Mouse (Mus musculus) ovary, adult 18-20 months (tissue): ENCODE measurements around the gene Rft1.

Experiments used
- DNase-seq: peaks from one replicate; pipeline ENCODE4 v3.0.0; 2022; ENCODE audit warnings: low spot score, mixed read lengths

Gene Rft1

DNA sequence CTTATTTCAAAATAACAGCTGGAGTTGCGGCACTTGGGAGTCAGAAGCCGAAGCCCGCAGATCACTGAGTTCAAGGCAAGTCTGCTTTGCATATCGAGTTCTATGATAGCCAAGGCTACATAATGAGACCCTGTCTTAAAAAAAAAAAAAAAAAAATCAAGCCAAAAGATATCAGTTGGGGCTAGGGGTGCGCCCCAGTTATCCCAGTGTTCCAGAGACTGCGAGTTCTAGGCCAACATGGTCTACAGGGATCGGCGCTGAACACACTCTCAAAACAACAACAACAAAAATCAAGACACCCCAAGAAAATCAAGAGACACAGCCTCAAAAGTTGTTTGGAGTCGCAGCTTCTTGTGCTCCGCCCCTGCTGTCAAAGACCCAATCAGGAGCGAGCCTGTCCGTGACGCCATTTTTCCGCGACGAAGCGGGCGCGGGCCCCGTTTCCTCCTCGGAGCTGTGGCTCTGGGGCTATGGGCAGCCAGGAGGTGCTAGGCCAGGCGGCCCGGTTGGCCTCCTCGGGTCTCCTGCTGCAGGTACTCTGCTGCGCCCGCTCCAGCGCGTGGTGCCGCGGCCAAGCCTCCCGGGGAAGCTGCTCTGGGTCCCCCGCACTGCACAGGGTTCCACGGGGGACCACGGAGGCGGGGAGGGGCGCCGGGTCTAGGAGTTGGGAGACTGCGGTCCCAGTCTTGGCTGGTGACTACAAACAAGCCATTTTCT, at the start of gene Rft1:
Gene Rft1, plus strand, starts transcription at position 418 of the 717 bp plus-strand sequence.
- peak; percentile 93 for DNase-seq

DNA sequence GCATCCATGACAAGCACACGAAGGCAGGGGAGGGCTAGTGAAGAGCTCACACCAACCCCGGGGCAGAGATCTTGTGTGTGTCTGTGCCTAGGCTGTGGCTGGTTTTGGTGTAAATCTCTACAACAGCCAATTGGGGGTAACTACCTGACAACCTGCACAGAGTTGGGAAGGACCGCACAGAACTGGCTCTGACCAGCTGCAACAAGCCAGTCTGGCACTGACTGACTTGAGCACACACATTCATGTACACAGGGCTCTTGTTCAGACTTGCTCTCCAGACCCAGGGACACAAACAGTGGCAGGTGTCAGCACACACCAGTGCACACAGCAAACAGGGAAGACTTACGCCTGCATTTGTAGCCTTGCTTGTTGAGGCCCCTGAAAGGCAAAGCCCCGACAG, 47.3 kb upstream of the Rft1 start:
- no peak for DNase-seq

DNA sequence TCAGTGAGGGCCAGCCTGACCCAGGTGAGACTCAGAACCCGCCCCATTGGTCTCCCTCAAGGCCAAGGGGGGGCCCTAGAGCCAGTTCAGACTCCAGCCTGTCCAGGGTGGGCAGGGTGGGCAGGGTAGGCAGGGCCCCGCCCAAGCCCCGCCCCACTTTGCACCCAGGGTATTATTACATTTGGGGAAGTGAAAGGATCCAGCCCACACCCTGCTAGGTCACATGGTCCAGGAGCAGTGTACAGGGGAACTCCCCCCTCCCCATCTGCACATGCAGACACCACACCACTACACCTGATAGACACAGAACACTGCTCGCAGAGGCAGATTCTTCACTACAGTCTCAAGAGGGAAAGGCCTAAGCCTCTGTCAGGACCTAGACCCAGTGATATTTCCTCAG, 46.5 kb upstream of the Rft1 start:
- no peak for DNase-seq

DNA sequence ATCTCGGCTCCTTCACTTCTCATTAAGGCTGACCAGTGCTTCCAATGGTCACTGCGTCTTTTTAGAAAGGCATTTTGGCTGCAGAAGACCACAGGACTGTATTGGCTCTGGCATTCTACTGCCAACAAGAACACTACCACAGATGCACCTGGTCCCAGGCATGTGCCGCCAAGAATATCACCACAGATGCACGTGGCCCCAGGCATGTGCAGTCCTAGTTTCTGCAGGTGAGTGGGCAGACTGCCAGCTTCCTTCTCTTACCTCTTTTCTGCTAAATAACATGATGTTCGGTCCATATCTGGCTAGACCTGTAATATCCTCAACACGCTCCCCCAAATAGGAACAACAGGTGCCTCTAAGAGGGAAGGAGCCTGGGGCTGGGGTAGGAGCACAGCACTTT, 46.0 kb upstream of the Rft1 start:
- DNase-seq: no peak

DNA sequence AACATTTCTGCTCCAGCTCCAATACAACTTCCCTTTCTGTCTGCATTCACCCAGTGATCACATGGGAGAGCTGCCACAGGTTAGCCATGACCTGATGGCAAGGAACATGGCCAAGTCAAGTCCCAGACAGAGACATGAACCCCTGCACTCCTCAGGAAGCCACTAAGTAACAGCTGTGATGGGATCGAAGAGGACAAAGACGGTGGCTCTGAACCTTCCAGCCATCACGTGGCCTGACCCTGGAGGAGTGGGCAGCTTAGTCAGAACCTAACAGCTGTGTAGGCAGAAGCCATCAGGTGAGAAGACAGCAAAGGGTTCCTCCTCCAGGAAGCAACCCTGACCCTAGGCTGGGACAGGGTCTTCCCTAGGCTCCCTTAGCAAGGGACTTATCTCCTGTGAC, 44.7 kb upstream of the Rft1 start:
- DNase-seq: no peak

DNA sequence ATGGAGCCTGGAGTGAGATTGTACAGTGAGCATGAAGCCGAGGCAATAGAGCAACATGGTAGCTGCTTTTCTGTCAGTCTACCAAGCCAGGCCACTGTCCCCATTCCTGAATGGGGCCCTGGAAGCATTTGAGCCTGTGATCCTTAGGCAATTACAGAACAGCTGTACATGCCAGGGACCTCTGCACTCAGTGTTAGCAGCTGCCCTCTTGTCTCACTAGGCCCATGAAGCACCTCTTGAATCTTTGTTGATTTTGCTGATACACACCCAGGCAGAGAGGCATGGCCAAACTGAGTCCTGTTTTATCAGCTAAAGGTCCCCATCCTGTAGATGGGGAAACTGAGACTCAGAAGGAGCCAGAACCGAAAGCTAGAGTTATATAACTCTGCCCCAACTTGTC, 43.9 kb upstream of the Rft1 start:
- DNase-seq: no peak

DNA sequence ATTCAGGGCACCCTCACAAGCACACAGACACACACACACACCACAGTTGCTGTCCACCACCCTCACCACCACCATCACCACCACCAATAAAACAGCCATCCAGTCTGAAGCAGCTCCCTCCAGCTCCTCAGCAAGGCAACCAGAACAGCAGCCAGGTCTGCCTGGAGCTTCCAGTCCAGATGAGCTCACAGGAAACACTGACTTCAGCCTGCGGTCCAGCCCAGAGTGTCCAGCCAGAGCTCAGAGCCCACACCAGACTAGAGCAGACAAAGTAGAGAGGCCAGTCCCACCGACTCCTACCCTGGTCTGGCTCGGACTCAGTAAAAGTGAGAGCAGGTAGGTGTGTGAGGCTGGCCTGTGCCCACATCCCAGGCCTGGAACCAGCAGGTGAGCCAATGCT, 43.2 kb upstream of the Rft1 start:
- DNase-seq: no peak

DNA sequence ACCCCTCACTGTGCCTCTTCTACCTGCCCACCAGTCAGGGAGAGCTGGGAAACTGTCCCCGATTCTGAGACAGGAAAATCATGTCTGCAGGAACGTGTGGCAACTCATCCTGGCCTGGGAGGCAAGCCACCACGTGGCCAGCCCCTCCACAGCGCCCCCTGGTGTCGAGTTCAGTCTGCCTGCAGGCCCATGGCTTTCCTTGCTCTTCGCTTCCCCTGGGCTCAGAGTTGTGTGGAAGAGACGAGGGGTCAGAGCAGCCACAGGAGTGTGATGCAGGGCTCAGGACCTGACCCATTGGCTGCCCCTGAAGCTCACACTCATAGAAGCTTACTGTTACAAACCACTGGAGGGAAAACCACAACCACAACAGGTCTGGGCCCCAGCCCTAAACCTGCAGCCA, 41.6 kb upstream of the Rft1 start:
- DNase-seq: peak; percentile 48

DNA sequence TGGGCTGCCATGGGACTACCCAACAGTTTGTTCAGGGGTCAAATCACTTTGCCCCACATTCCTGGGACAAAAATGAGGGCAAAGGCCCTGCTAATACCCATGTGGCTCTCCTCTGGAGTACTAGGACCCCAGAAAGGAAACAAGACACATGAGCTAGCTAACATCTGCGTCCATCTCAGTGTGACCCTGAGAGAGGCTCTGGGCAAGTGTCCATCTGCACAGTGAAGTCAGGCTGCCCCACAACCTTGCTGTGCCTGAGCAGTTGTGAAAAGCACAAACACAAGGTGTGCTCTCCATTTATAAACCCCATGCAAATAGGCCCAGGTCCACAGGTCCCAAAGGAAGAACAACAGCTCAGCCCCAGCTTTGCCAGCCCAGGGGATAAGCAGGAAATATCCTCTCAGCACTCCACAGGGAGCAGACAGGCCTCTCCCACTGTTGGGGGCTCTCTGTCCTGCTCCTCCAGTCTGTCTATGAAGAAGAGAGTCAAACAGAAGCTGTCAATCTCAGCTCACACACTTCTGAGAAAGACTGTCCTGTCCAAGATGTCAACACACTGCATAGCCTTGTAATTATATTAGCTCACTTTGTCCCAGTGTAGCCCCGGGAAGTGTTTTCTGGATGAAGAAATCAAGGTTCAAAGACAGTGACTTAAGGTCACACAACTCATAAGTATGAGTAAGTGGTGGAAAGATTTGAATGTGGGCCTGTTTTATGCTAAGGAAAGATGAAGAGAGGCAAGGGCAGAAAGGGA, 41.0 kb upstream of the Rft1 start:
- peak; percentile 49 for DNase-seq

DNA sequence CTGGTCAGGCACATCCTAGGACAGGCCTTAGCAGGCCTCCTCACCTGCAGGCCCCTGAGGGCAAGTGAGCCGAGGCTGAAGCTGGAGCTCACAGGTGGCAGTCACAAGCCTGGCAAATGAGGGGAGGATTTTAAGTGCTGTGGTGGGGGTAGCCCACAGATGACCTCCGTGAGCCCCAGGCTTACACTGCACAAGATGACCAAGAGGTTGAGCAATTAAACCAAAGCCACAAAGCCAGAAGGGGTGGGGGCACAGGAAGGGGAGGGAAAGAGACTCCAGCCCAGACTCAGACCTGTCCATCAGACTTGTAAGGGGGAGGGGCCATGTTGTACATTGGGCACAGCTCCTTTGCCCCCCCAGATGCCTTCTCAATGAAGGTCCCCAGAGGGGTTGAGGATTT, 37.4 kb upstream of the Rft1 start:
- DNase-seq: no peak

DNA sequence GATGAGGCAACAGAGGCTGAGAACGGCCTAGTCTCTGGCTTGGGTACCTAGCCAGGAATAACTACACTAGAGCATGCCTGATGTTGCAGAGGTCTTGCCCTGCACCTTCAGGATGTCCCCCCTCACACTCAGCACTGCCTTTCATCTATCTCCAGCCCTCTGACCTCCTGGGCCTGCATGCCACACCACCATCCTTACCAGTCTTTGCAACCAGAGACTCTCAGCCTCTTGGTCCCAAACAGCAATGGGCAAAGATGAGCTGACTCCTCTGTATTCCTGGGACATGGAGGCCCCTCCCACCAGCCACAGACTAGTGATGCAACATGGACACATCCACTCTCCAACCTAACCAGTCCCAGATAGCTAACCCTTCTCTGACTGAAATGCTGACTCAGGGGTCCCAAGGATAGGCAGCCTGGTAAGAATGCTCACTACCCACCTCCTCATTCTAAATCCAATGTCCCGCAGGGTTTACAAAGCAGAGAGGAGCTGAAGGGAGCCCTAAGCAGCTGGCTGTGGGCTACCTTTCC, 35.3 kb upstream of the Rft1 start:
- DNase-seq: no peak

DNA sequence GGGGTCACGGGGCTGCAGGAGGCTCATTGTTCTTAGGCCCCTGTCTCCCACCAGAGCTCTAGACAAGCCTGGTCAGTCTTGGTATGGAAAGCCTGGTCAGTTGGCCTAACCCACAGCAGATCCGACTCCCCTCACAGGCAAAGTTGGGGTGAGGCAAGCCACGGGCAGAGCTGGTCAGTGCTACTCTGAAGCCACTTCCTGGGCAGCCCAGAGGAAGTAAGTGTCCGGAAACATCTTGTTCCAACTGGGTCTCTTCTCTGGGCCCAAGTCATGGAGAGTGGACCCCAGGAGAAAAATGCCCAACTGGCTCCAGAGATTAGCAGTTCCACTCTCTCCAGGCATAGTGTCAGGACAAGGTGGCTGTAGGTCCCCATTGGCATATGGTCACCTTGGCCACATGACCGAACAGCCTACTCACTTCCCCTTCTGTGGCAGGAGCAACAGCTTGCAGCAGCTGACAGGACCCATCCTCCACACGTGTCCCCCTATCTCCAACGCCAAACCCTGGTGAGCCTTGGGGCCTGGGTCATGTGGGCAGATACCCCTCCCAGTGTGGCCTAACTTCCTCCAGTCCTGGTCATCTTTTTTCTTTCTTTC, 34.1 kb upstream of the Rft1 start:
- no peak for DNase-seq

DNA sequence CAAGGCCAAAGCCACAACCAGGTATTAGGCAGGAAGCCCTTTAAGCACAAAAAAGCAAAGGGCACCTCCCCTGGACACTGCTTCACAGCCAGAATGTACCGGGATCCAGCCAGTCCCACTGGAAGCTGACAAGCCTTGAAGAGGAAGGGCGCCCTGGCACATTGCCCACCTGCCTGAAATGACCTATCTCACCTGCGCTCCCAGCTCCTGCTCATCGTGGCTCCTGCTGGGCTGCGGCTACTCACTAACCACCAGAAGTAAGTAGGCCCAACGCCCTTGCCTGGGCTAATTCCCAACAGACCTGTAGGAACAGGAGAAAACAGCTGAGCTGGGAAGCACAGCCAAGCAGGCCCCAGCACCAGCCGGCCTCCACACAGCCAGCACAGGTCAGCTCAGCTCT, 32.0 kb upstream of the Rft1 start:
- DNase-seq: no peak

DNA sequence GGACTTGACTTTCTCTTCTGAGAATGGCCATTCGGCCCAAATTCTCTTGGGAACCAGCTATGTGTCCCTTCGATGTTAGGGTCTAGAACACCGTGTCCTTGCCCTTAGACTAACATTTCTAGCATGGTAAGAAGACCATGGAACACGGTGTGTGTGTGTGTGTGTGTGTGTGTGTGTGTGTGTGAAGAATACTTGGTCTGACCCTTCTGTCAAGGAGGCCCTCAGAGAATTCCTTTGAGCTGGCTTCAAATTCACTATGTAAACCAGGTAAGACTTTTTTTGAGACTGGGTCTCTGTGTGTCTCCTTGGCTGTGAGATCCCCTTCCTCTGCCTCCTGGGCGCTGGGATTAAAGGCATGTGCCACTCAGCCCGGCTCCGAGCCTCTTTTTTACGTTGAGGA, 31.6 kb upstream of the Rft1 start:
- no peak for DNase-seq

DNA sequence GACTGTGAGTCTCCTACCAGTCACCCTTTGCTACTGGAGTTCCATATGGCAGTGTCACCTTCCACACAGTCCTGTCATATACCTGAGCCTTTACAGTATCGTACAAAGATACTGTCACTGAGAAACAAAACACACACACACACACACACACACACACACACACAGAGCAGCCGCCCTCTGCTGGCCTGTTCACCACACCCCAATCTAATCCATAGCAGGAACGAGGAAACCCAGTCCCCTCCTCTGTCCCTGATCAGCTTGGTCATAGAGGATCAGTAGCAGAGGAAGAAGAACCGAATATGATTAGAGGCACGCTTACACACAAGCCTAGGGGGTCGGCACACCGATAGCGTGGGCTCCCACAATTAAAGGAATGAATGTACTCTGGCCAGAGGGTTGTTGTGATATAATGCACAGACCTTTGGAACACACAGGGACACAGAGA, 29.9 kb upstream of the Rft1 start:
- no peak for DNase-seq

DNA sequence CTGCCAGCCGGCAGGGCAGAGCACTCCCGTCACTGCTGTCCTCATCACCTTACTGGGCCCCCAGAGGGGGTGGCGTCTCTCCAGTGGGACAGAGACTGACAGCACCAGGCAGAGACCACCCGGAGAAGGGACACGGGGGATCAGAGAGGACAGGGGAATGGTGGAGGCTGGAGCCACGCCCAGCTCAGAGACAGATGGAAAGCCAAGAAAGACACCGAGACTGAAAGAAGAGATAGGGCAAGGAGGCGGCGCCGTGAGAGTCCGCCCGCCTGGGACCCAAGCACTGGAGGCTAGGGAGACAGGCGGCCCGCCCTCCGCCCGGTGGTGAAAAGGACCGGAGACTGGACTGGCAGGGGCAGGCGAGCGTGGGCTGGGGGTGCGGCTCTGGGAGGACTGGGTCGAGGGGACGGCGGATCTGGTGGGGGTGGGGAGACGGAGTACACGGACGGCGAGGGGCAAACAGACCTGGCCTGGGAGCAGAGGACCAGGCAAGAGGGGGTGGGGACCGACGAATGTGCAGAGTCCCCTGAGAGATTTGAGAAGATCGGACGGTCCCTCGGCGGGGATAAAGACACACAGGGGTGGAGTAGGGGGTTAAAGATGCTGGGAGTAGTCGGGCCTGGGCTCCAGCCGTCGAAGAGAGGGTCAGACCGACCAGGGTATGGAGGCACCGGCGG, 28.9 kb upstream of the Rft1 start:
- peak; percentile 56 for DNase-seq

DNA sequence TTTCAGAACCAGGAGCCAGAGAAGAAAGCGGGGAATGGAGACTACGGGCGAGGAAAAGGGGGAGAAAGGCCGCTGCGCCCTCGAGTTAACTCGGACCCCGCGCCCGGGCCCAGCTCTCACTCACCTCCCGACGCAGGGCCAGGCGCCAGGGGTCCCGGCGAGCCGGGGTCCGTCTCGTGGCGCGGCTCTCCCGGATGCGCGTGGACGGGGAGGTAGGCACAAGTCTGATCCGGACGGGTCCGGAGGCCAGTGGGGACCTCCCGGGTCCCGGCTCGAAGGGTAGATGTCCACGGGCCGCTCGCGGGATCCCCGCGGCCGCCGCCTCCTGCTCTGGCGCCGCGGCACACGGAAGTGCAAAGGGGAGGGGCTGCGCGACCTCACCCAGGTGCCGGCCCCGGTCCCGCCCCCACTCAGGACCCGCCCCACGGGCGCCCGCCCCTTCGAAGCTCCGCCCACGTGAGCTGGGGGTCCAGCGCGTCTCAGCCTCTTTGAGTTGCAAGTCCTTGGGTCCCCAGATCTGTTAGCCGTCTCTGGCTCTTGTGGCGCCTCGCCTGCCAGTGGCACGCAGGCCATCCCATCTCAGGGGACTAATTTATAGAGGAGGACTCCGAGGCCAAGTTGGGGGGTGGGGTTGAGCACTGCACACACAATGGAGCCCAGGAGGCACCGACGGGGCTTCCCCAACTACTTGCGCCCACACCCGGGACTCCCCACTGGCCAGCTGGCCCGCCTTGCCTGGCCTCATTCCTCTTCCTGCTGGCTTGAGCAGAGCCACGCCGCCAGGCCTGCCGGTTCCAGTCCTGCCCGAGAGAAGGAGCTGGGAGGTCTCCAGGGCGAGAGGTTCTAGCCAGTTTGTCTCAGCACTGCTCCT, 28.1 kb upstream of the Rft1 start, which contains the start of gene Prkcd:
Gene Prkcd, minus strand, starts transcription at position 355 of the 871 bp plus-strand sequence.
- DNase-seq: peak; percentile 84

DNA sequence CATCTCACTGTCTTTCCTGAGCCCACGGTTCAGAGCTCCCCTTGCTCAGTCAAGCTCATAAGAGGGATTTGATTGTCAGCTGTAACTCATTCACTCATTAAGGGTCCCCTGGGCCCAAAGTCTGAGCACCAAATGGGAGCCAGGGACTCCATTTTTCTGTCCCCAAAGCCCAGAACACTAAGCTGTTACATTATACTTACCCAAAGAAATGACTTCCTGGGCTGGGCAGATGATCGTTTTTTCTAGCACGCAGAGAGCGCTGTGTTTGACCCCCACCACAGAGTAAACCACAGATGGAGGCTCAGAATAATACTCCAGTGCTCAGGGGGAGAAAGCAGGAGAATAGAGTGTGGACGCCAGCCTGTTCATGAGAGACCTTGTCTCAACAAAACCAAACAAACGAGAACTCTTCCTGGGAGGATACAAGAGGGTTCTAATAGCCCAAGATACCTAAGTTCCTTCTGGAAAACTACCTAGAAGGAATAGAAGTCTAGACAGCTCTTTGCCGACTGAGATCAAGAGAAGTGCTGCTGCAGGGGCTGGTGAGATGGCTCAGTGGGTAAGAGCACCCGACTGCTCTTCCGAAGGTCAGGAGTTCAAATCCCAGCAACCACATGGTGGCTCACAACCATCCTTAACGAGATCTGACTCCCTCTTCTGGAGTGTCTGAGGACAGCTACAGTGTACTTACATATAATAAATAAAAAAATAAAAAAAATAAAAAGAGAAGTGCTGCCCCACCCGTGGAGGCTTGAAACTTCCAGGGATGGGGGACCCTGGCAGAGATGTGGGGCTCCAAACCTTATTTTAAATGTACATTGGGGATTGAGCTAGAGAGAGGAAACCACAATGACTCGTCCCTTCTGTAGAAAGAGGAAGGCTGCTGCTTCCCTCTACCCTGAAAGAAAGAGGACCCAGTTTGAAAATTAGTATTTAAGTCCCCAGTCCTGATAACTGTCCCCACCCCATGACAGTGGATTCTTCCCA, 27.1 kb upstream of the Rft1 start:
- no peak for DNase-seq

DNA sequence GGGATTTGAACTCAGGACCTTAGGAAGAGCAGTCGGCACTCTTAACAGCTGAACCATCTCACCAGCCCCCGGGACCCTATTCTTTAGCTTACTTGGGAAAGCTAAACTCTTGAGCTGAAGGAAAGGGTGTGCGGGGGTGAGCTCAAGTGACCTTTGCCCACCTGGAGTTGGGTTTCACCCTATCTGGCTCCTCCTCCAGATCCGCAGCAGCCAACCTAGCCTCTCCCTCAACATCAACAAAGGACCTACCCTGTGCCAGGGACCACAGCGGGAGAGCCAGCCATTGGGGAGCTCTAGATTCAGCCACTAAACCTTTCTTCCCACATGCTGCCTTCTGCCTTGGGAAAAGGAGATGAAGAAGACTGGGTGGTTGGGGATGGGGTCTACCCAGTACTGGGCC, 25.9 kb upstream of the Rft1 start:
- no peak for DNase-seq

DNA sequence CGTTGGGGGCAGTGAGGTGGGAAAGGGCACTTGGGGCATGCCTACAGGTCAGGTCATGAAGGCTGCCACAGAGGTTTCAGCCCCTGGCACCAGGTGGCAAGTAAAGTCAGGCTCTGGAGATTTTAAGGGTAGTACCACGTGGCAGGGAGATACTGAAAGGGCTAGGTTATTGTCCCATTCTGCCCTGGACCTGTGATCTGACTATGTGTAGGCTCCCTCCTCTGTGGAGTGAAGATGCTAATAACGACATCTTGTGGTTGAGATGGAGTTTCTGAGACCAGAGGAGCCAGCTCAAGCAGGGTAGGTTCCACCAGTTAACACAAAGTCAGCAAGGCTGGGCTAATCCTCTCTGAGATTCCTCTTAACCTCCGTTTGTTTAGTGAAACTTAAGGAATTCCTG, 24.3 kb upstream of the Rft1 start:
- DNase-seq: no peak
